Mouse (Mus musculus) left cerebral cortex, adult 2 months (tissue): ENCODE data around the gene Usp13. TPM values are rescaled to one million over a fixed set of nuclear protein-coding genes. Genes with fewer than 3 reads are reported as not detected.
A peak's percentile ranks its signal among the peaks of the same experiment; 100 is the strongest.

Experiments
- DNase-seq, 2 experiments: peaks; one replicate each; pipeline ENCODE4 v3.0.0; 2021 to 2022; ENCODE audit warnings: low spot score in 2 of 2, mixed read lengths in 1 of 2; ENCODE audit errors: extremely low spot score in 1 of 2
- H3K27ac ChIP-seq: fragments of 200-600 bp; 2 replicates; pipeline ENCODE4 v1.8.1; 2022
- H3K4me3 ChIP-seq: fragments of 200-600 bp; 2 replicates; pipeline ENCODE4 v1.8.1; 2022
- CTCF ChIP-seq: fragments of 200-600 bp; IDR thresholded peaks from 2 replicates; pipeline ENCODE4 v1.8.1; 2022; ENCODE audit warnings: antibody characterized with exemption, mild to moderate bottlenecking, moderate library complexity
- intact Hi-C: fragments of 180-260 bp; cut with DNase I; formaldehyde crosslinking; loops from one replicate; pipeline ENCODE4 v1.15.1; 2025
- long read RNA-seq, 2 experiments: library from polyadenylated mRNA; stranded (forward); transcript quantifications; one replicate each; pipeline ENCODE4 v2.0.0; 2021; ENCODE audit warnings: borderline mapping rate in 2 of 2
- total RNA-seq, 2 experiments: library from RNA; stranded (reverse); gene quantifications; 2 replicates each; pipeline ENCODE4 v1.2.3; 2021

The Usp13 gene
- 10 to 100 TPM; 28.3 to 30.7 TPM for total RNA-seq
- long read RNA-seq, experiment 1, full-length matches to known transcripts = 23 of 34 reads
- long read RNA-seq, experiment 1, partial matches to known transcripts = 3 of 34 reads
- long read RNA-seq, experiment 1, other reads (novel, unspliced or antisense) = 8 of 34 reads
- long read RNA-seq, experiment 2, full-length matches to known transcripts = 14 of 26 reads
- long read RNA-seq, experiment 2, partial matches to known transcripts = 2 of 26 reads
- long read RNA-seq, experiment 2, other reads (novel, unspliced or antisense) = 10 of 26 reads

DNA sequence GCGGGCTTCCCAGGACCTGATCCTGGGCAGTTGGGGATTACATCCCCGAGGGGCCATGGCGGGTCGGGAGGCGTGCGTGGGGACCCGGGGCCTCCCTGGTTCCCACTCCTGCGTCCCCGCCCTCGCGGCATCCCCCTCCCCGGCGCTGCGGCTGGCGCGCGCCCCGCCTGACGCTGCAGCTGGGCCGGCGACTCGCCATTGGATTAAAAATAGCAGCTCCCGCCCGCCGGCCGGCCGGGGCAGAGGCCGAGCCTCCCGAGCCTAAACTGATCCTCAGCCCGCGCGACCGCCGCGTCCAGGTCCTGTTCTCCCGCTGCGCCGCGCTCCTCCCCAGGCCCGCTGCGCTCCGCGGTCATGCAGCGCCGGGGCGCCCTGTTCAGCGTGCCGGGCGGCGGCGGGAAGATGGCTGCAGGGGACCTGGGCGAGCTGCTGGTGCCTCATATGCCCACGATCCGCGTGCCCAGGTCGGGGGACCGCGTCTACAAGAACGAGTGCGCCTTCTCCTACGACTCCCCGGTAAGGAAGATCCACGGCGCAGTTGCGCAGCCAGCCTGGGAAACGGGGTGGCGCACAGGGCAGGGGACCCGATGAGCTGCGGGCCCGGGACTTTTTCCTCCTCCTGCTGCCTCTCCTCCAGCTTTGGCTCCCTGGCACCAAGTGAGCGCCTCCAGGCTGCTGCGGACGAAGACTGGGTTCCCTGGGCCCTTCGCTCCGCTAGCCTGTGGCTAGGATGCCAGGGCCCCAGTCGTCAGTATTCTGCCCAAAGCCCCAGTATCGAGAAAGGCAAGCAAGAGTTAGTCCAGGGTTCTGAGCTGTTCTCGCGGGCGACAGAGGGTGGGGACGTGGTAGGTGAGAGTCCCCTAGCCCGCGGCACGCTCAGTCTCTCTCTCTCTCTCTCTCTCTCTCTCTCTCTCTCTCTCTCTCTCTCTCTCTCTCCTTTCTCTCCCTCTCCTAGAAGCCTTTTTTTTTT, at the start of gene Usp13:
Gene Usp13, plus strand, starts transcription at position 190 of the 970 bp plus-strand sequence.
- peak; percentile 69 to 72 for DNase-seq
- intact Hi-C loops = loop anchor here (2.0 kb wide), 1 partner anchor 81 kb away; the partner anchor contains the start of genes Mrpl47 and Ndufb5
- peak within 1 kb of the TSS; percentile 77 for H3K4me3 ChIP-seq

GRCm38 (mm10) chr3:32770781-32771180, 46.6 kb upstream of the Usp13 start:
- intact Hi-C loops = no loop called here
- no peak overlapping the region for H3K27ac ChIP-seq
- TF ChIP-seq CTCF = no peak
- no peak for DNase-seq
- no peak overlapping the region for H3K4me3 ChIP-seq

More for the DNA sequence above, at the start of gene Usp13:
- TF ChIP-seq CTCF = peak; percentile 32
- H3K27ac ChIP-seq = peak within 1 kb of the TSS; percentile 97

GRCm38 (mm10) chr3:32817001-32817356, 367 bp upstream of the Usp13 start:
- Histone ChIP-seq H3K27ac (peak overlapping the region; percentile 97), H3K4me3 (peak overlapping the region; percentile 77)
- no peak for TF ChIP-seq CTCF
- no peak for DNase-seq
- intact Hi-C loops = loop anchor here (2.0 kb wide), 1 partner anchor 80 kb away; the partner anchor contains the start of genes Mrpl47 and Ndufb5

DNA sequence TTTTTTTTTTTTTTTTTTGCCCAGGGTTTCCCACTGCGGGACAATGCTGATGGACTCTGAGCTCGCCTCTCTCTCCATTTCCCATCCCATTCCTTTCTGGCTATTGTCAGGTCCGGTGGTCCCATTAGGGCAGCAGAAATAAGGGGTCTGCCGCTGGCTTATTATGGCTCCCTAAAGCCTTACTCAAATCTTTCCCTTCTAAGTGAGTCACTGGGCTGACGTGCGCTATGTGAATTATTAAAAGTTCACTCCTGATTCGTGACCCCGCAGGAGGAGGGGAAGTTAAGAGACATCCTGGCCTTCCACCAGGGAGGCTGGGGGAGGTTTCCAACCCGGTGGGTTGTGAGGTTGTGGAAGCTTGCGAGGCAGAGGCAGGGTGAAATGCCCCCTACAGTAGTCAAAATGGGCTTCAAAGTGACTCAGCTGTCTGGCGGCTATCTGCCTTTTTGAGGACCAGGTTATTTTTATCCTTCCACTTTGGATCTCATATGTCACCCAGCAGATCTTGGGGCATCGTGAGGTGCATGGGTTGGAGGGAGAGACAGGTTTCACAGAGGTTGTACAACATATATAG, 1.1 kb downstream of the Usp13 start:
- no peak for TF ChIP-seq CTCF

DNA sequence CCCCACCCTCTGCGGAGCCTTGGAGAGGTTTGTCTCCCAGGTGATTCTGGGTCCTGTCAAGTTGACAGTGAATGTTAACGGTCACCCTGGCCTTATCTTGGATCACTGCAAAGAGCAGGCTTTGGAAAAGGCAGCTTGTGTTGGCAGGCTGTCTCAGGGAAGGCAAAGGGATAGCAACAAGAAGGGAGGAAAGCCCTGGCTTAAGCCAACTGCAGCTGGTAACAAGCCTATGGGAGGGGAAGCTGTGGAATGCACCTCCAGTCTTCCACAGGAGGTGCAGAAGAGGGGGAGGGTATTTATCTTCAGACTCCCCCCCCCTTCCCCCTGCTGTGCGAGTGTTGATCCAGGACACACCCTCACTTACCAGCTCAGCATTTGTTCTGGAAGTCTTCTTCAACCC, 5.3 kb downstream of the Usp13 start:
- DNase-seq = no peak
- TF ChIP-seq CTCF = no peak
- Histone ChIP-seq H3K4me3 (no peak overlapping the region), H3K27ac (no peak overlapping the region)
- intact Hi-C loops = loop anchor here (10.0 kb wide), 1 partner anchor 268 kb away; no protein-coding TSS in a partner anchor

More for the DNA sequence above, 1.1 kb downstream of the Usp13 start:
- intact Hi-C loops = no loop called here
- peak overlapping the region; percentile 77 for H3K4me3 ChIP-seq
- peak in 1 of 2 experiments; percentile 18 for DNase-seq
- H3K27ac ChIP-seq = peak overlapping the region; percentile 64; the same call in 1 of the 2 replicates

DNA sequence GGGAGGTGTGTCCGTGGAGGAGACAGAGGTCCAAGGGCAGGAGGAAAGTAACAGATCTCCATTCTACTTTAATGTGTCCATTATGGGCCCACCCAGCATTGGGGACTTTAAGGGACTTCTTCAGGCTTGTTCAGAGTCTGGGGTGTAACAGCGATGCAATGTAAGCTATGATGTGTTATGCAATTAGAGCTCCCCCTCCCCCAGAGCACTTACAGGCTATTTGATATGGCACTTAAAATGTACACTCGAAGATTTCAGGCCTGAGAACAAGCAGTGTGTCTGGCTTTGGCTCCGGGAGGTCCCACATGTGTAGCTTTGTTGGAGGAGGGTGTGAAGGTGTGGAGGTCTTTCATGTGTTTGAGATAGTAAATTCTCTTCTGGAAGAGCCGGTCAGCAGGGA, 7.6 kb downstream of the Usp13 start:
- TF ChIP-seq CTCF = no peak
- intact Hi-C loops = loop anchor here (10.0 kb wide), 1 partner anchor 270 kb away; no protein-coding TSS in a partner anchor
- H3K27ac ChIP-seq = no peak overlapping the region
- DNase-seq = no peak
- H3K4me3 ChIP-seq = no peak overlapping the region

GRCm38 (mm10) chr3:32825964-32826479, 8.7 kb downstream of the Usp13 start:
- DNase-seq = no peak
- no peak overlapping the region for H3K4me3 ChIP-seq
- no peak for TF ChIP-seq CTCF
- H3K27ac ChIP-seq = no peak overlapping the region
- intact Hi-C loops = loop anchor here (10.0 kb wide), 1 partner anchor 271 kb away; no protein-coding TSS in a partner anchor

GRCm38 (mm10) chr3:32826701-32827100, 9.4 kb downstream of the Usp13 start:
- DNase-seq = peak; percentile 42 to 62
- no peak for TF ChIP-seq CTCF
- Histone ChIP-seq H3K27ac (no peak overlapping the region), H3K4me3 (no peak overlapping the region)
- intact Hi-C loops = loop anchor here (10.0 kb wide), 1 partner anchor 272 kb away; no protein-coding TSS in a partner anchor

GRCm38 (mm10) chr3:32833871-32834270, 16.5 kb downstream of the Usp13 start:
- Histone ChIP-seq H3K27ac (no peak overlapping the region), H3K4me3 (no peak overlapping the region)
- DNase-seq = no peak
- TF ChIP-seq CTCF = no peak
- intact Hi-C loops = no loop called here

DNA sequence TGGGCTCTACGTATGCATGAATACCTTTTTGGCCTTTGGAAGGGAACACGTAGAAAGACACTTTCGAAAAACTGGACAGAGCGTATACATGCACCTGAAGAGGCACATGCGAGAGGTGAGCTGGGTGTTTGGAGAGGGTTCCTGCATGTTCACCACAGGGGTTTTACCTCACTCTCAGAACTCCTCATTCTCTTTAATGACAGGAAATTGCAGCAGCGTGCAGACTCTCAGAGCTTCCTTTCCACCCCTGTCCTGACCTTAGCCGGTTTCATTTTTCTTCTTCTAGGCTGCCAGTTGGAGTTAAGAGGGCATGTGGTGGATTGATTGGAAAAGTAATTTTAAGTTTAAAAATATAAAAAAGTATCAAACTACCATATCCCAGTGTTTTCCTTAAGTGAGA, 20.5 kb downstream of the Usp13 start:
- no peak for DNase-seq
- TF ChIP-seq CTCF = no peak
- Histone ChIP-seq H3K27ac (no peak overlapping the region), H3K4me3 (no peak overlapping the region)
- intact Hi-C loops = no loop called here

GRCm38 (mm10) chr3:32856362-32857107, 39.2 kb downstream of the Usp13 start:
- no peak overlapping the region for H3K27ac ChIP-seq
- TF ChIP-seq CTCF = no peak
- no peak for DNase-seq
- intact Hi-C loops = no loop called here
- H3K4me3 ChIP-seq = no peak overlapping the region
